Mouse (Mus musculus) C2C12 (cell line): ENCODE measurements around the gene Inpp5k. TPM values are rescaled to one million over a fixed set of nuclear protein-coding genes. Genes with fewer than 3 reads are reported as not detected.

Experiments used
- H3K27me3 ChIP-seq: one replicate; pipeline ENCODE4 v1.6.1; 2011; ENCODE audit not compliant: control insufficient read depth, insufficient read depth, insufficient read length
- H3K36me3 ChIP-seq: one replicate; pipeline ENCODE4 v1.6.1; 2011; ENCODE audit not compliant: control insufficient read depth, insufficient read depth
- H3K4me3 ChIP-seq: one replicate; pipeline ENCODE4 v1.5.1; 2011; ENCODE audit warnings: mild to moderate bottlenecking, control low read depth; ENCODE audit not compliant: poor library complexity, insufficient read depth, severe bottlenecking
- H3K79me2 ChIP-seq: one replicate; pipeline ENCODE4 v1.6.1; 2011; ENCODE audit not compliant: control insufficient read depth, insufficient read depth
- H3K79me3 ChIP-seq: one replicate; pipeline ENCODE4 v1.6.1; 2011; ENCODE audit warnings: low read depth, control low read depth
- H3ac ChIP-seq: one replicate; pipeline ENCODE3; 2011; ENCODE audit warnings: low read depth; ENCODE audit not compliant: control insufficient read depth, insufficient read length
- CEBPB ChIP-seq: IDR thresholded peaks from one replicate; pipeline ENCODE4 v1.6.1; 2011; ENCODE audit warnings: low read depth, mild to moderate bottlenecking, control low read depth, moderate library complexity
- CTCF ChIP-seq: IDR thresholded peaks from one replicate; pipeline ENCODE4 v1.5.1; 2011; ENCODE audit not compliant: control insufficient read depth, insufficient read depth, insufficient read length
- FOSL1 ChIP-seq: IDR thresholded peaks from one replicate; pipeline ENCODE4 v1.8.0; 2011; ENCODE audit warnings: mild to moderate bottlenecking, low read length; ENCODE audit not compliant: poor library complexity, insufficient read depth, severe bottlenecking
- MAX ChIP-seq: IDR thresholded peaks from one replicate; pipeline ENCODE4 v1.6.1; 2011; ENCODE audit warnings: mild to moderate bottlenecking, control low read depth
- MYOD1 ChIP-seq: IDR thresholded peaks from one replicate; pipeline ENCODE4 v1.6.1; 2011; ENCODE audit warnings: low read depth; ENCODE audit not compliant: control insufficient read depth, insufficient read length
- MYOG ChIP-seq: IDR thresholded peaks from one replicate; pipeline ENCODE4 v1.6.1; 2011; ENCODE audit not compliant: control insufficient read depth, insufficient read length; ENCODE audit errors: extremely low read depth
- USF1 ChIP-seq: IDR thresholded peaks from one replicate; pipeline ENCODE4 v1.6.1; 2011; ENCODE audit warnings: low read depth, mild to moderate bottlenecking, control low read depth, moderate library complexity
- polyA plus RNA-seq: library from polyadenylated mRNA; unstranded; fragments of >200 nt; fragmentation: generic; extraction: Trizol; gene quantifications from one replicate; pipeline ENCODE4 v1.2.1, GENCODE M21; 2012; ENCODE audit warnings: missing spikeins

The Inpp5k gene
- polyA plus RNA-seq, 1 experiment: 8.9 TPM

DNA sequence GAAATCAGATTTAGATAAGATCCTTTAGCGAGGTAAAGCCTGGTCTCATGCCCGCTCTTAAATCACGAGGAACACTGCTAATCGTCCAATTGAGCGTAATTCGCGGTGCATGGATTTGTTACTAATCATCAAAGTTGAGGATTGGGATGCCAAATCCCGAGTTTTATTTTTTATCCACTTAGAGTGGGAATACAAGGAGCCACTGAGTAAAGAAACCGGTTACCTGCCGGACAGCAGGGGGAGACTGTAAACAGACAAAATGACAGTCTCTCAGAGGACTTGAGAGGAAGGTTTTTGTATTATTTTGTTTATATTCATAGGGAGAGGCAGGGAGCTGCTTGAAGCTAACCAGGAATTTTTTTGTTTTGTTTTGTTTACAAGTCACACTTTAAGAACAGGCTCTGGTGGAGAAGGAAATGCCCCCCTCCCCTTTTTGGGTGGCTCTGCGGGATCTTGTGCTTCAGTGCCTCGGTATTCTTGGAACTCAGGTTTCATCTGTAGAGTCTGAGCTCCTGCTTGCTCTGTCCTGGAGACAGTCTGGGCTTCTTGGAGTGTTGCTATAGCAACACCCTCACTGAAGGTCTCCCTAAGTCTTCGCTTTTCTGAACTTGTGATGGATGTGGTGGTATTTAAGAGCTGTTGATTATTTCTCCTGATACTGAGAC lies 905 bp downstream of the Inpp5k start:
- no peak overlapping the region for H3ac ChIP-seq
- no peaks in the 10 kb centered on the region for H3K27me3 ChIP-seq
- H3K79me2 ChIP-seq: no peaks in the 10 kb centered on the region
- H3K4me3 ChIP-seq: peak overlapping the region; percentile 45
- peaks cover 26% of the 10 kb centered on the region for H3K36me3 ChIP-seq
- H3K79me3 ChIP-seq: no peaks in the 10 kb centered on the region
- no peak for TF ChIP-seq MYOD1
- TF ChIP-seq CEBPB: no peak
- no peak for TF ChIP-seq FOSL1
- no peak for TF ChIP-seq MYOG

DNA sequence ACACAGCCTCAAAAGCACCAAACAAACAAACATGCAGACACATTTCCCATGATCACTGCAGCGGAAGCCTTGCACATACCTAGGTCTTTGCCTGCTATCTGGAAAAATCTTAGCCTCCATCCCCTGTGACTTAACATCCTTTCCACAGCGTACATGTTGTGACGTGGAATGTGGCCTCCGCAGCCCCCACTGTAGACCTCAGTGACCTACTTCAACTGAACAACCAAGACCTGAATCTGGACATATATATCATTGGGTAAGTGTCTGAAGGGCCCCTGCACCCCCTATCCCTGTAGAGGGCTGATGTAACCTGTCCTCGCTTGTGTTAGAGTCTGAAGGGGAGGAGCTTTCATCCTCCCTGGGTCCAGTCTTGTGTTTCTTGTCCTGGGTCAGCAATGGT lies 2.1 kb downstream of the Inpp5k start:
- Histone ChIP-seq H3K79me2 (no peaks in the 10 kb centered on the region), H3K36me3 (peaks cover 18% of the 10 kb centered on the region), H3K79me3 (no peaks in the 10 kb centered on the region), H3K4me3 (no peak overlapping the region), H3K27me3 (no peaks in the 10 kb centered on the region), H3ac (no peak overlapping the region)
- TF ChIP-seq USF1 (no peak), MYOD1 (no peak), FOSL1 (no peak), CTCF (no peak), MAX (no peak)

DNA sequence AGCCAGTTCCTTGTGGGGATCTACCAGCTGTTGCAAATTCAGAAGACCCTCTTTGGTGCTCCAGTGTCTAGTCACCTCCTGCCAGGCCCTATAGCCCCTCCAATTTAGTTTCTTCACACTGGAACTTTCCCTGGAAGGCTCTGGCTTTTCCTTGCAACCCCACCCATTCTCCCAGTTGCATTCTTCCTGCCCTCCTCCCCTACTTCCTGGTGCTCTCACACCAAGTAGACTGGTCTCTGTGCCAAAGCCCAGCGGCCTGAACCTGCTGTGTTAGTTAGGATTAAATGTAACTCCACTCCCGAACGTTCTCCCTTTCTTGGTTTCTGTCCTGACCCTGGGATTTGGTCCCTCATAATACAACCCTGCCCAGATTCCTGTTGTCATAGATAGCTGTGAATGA lies 4.0 kb downstream of the Inpp5k start:
- Histone ChIP-seq H3K4me3 (no peak overlapping the region), H3K79me3 (no peaks in the 10 kb centered on the region), H3K27me3 (no peaks in the 10 kb centered on the region), H3K36me3 (peaks cover 4% of the 10 kb centered on the region), H3ac (no peak overlapping the region), H3K79me2 (no peaks in the 10 kb centered on the region)
- TF ChIP-seq MYOD1 (no peak), USF1 (no peak), CEBPB (no peak), MYOG (no peak), MAX (no peak), CTCF (no peak), FOSL1 (no peak)

DNA sequence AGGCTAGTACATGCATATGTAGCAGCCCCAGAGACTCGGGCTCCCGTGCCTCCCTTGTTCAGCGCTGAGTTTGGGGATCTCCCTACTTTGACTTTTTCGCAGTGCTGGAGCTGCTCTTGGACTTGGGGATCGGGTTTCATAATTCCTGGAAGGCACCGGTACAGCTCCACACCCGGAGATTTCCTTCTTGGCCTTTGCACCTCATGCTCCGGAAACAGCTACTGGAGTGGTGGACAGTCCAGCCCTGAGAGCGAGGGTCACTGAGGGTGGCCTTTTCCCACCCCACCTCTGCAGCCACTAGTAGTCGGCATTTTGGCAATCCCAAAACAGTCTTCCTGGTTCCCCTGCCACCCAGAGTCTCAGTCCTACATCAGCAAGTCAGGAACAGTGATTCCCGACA lies 4.5 kb downstream of the Inpp5k start:
- Histone ChIP-seq H3K27me3 (no peaks in the 10 kb centered on the region), H3K79me2 (no peaks in the 10 kb centered on the region), H3K79me3 (no peaks in the 10 kb centered on the region), H3K36me3 (peaks cover 4% of the 10 kb centered on the region), H3ac (no peak overlapping the region), H3K4me3 (no peak overlapping the region)
- TF ChIP-seq CTCF (no peak), USF1 (no peak), FOSL1 (no peak), CEBPB (no peak), MYOG (no peak), MYOD1 (no peak), MAX (no peak)

DNA sequence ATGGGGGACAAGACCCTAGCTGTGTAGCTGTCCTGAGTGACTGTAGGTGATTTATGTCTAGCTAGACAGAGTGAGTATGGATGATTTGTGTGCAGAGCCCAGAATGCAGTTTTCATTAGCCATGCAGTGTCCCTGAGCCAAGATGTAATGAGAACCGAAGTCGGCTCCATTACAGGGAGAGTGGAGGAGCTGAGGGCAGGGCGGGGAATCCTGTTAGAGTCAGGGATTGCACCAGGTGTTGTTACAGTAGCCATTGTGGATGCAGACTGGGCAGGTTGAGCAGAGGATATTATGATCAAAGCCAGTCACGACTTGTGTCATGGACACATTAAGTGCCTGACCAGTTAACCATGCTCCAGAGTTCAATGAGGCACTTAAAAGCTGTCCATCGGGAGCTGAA lies 12.5 kb downstream of the Inpp5k start:
- no peaks in the 10 kb centered on the region for H3K27me3 ChIP-seq
- no peaks in the 10 kb centered on the region for H3K79me2 ChIP-seq
- no peaks in the 10 kb centered on the region for H3K79me3 ChIP-seq
- H3K4me3 ChIP-seq: no peak overlapping the region
- no peak overlapping the region for H3ac ChIP-seq
- TF ChIP-seq MAX (no peak), FOSL1 (no peak), MYOD1 (no peak), MYOG (no peak)
- H3K36me3 ChIP-seq: no peaks in the 10 kb centered on the region

DNA sequence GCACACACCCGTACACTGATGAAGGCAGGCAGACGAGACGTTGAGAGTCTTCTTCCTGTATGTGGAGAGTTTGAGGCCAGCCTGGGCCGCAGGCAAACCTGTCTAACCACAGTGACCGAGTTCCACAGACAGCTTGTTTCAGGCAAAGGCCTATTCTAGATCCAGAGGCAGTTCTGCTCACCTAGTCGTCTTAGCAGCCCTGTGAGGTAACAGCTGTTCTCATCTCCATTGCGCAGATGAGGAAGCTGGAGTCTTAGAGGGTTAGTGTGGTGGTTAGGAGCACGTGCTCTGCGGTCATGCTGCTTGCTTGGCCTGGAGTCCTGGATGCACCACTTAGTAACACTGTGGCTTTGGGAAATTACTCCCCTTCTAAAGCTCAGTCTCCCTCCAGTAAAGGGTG lies 13.9 kb downstream of the Inpp5k start:
- Histone ChIP-seq H3ac (no peak overlapping the region), H3K4me3 (no peak overlapping the region), H3K79me2 (no peaks in the 10 kb centered on the region), H3K36me3 (no peaks in the 10 kb centered on the region), H3K79me3 (no peaks in the 10 kb centered on the region), H3K27me3 (no peaks in the 10 kb centered on the region)
- TF ChIP-seq MYOG (no peak), USF1 (peak; percentile 36), MAX (peak; percentile 50), CEBPB (no peak), MYOD1 (peak; percentile 53)
